Mouse (Mus musculus): ENCODE measurements around the gene Clcnkb. TPM values are rescaled to one million over a fixed set of nuclear protein-coding genes. Genes with fewer than 3 reads are reported as not detected.

Gene Clcnkb
- polyA plus RNA-seq, 1 experiment, result 0.03 TPM

- TF ChIP-seq CTCF (IDR thresholded peaks at IDR 0.05; ENCODE audit: borderline replicate concordance, extremely low read depth, insufficient read depth, insufficient read length) (no peak), POLR2A (IDR thresholded peaks at IDR 0.05; ENCODE audit: borderline replicate concordance, extremely low read depth, insufficient read depth, insufficient read length, poor library complexity, severe bottlenecking) (no peak)
- no peak for DNase-seq (ENCODE audit: low read depth)
These were observed 17.4 kb upstream of the Clcnkb start for GRCm38 (mm10) chr4:141433191-141433590.

GRCm38 (mm10) chr4:141432666-141433065 lies 16.9 kb upstream of the Clcnkb start:
- no peak for TF ChIP-seq CTCF (IDR thresholded peaks at IDR 0.05; ENCODE audit: borderline replicate concordance, extremely low read depth, insufficient read depth, insufficient read length)
- no peak for TF ChIP-seq POLR2A (IDR thresholded peaks at IDR 0.05; ENCODE audit: borderline replicate concordance, extremely low read depth, insufficient read depth, insufficient read length, poor library complexity, severe bottlenecking)
- DNase-seq (ENCODE audit: low read depth), result no peak

DNA sequence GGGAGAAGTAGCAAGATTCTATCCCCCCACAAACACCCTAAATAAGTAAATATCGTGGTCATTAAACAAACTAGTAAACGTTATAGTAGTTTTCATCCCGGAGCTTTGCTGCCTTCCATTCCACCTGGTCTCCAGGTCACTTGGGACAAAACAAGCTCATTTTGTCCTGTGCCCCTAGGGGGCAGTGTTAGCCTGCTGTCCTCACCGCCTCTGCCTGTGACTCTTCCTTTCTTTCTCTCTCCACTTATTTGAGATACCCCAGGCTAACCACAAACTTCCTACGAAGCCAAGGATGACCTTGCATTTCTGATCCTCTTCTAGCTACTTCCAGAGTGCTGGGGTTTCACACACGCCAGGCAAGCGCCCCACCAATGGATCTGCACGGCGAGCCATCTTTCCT lies 15.2 kb upstream of the Clcnkb start:
- no peak for TF ChIP-seq POLR2A (IDR thresholded peaks at IDR 0.05; ENCODE audit: borderline replicate concordance, extremely low read depth, insufficient read depth, insufficient read length, poor library complexity, severe bottlenecking)
- peak; percentile 80 for TF ChIP-seq CTCF (IDR thresholded peaks at IDR 0.05; ENCODE audit: borderline replicate concordance, extremely low read depth, insufficient read depth, insufficient read length)
- peak; percentile 77 for DNase-seq (ENCODE audit: low read depth)

- no peak for DNase-seq (ENCODE audit: low read depth)
These were observed 14.0 kb upstream of the Clcnkb start for GRCm38 (mm10) chr4:141429847-141430246.

GRCm38 (mm10) chr4:141429381-141429780 lies 13.6 kb upstream of the Clcnkb start:
- TF ChIP-seq POLR2A (IDR thresholded peaks at IDR 0.05; ENCODE audit: borderline replicate concordance, extremely low read depth, insufficient read depth, insufficient read length, poor library complexity, severe bottlenecking) (no peak), CTCF (IDR thresholded peaks at IDR 0.05; ENCODE audit: borderline replicate concordance, extremely low read depth, insufficient read depth, insufficient read length) (no peak)
- no peak for DNase-seq (ENCODE audit: low read depth)

More at GRCm38 (mm10) chr4:141429847-141430246, 14.0 kb upstream of the Clcnkb start:
- TF ChIP-seq POLR2A (IDR thresholded peaks at IDR 0.05; ENCODE audit: borderline replicate concordance, extremely low read depth, insufficient read depth, insufficient read length, poor library complexity, severe bottlenecking), result no peak
- TF ChIP-seq CTCF (IDR thresholded peaks at IDR 0.05; ENCODE audit: borderline replicate concordance, extremely low read depth, insufficient read depth, insufficient read length), result peak; percentile 54

DNA sequence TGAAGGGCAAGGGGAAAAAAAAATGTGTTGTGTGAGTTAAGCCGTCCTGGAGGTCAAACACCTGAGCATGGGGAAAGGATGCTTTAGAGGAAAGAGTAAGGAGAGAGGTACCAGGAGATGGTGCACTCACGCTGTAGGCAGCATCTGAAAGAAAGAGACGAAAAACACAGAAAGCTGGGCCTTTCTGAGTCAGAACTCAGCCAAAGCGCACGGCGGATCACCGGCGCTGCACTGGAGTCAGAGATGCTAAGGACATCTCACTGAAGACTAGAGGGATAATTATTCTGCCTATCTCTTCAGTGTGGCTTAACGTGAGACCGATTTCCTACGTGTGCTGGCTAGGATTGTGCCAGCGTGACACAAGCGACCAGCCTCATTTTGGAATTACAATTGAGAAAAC lies 12.1 kb upstream of the Clcnkb start:
- DNase-seq (ENCODE audit: low read depth), result no peak
- TF ChIP-seq POLR2A (IDR thresholded peaks at IDR 0.05; ENCODE audit: borderline replicate concordance, extremely low read depth, insufficient read depth, insufficient read length, poor library complexity, severe bottlenecking) (no peak), CTCF (IDR thresholded peaks at IDR 0.05; ENCODE audit: borderline replicate concordance, extremely low read depth, insufficient read depth, insufficient read length) (no peak)

- TF ChIP-seq POLR2A (IDR thresholded peaks at IDR 0.05; ENCODE audit: borderline replicate concordance, extremely low read depth, insufficient read depth, insufficient read length, poor library complexity, severe bottlenecking) (no peak), CTCF (IDR thresholded peaks at IDR 0.05; ENCODE audit: borderline replicate concordance, extremely low read depth, insufficient read depth, insufficient read length) (no peak)
- no peak for DNase-seq (ENCODE audit: low read depth)
These were observed 11.3 kb upstream of the Clcnkb start for GRCm38 (mm10) chr4:141426796-141427745.

- DNase-seq (ENCODE audit: low read depth), result peak; percentile 82
- no peak for TF ChIP-seq POLR2A (IDR thresholded peaks at IDR 0.05; ENCODE audit: borderline replicate concordance, extremely low read depth, insufficient read depth, insufficient read length, poor library complexity, severe bottlenecking)
These were observed 10.0 kb upstream of the Clcnkb start for GRCm38 (mm10) chr4:141425484-141426479.

DNA sequence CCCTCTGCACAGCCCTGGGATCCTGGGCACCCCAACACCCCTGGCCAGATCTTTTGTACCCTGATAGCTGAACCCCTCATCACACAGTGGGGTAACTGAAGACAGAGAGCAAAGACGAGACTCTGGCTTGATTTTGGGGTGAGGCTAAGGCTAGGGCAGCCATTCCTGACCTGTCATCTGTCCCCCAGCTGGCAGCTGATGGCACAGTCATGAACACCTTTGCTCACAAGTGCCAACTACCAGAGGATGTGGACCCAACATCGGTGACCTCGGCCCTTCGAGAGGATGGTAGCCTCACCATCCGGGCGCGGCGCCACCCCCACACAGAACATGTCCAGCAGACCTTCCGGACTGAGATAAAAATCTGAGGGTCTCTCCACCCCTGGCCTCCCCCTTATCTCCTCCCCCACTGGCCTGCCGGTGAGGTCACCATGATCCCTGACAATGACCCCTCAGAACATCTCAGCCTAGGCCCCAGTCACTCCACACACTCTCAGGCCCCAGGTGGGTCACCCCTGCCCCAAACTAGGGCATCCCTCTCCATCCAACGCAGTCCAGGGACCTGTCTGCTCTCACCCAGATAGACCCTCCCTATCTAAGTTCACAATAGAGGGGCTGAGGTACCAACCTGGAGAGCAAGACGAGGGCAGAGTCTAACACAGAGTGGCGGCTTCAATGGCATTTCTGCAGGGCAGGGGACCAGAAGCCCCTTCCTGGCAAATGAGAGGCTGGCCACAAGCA lies 8.0 kb upstream of the Clcnkb start:
- no peak for TF ChIP-seq CTCF (IDR thresholded peaks at IDR 0.05; ENCODE audit: borderline replicate concordance, extremely low read depth, insufficient read depth, insufficient read length)
- no peak for TF ChIP-seq POLR2A (IDR thresholded peaks at IDR 0.05; ENCODE audit: borderline replicate concordance, extremely low read depth, insufficient read depth, insufficient read length, poor library complexity, severe bottlenecking)
- no peak for DNase-seq (ENCODE audit: low read depth)

- no peak for DNase-seq (ENCODE audit: low read depth)
- TF ChIP-seq POLR2A (IDR thresholded peaks at IDR 0.05; ENCODE audit: borderline replicate concordance, extremely low read depth, insufficient read depth, insufficient read length, poor library complexity, severe bottlenecking) (no peak), CTCF (IDR thresholded peaks at IDR 0.05; ENCODE audit: borderline replicate concordance, extremely low read depth, insufficient read depth, insufficient read length) (no peak)
These were observed 7.5 kb upstream of the Clcnkb start for GRCm38 (mm10) chr4:141423288-141423687.

Data from brain, embryonic 14.5 days (tissue).